Mouse (Mus musculus) embryonic fibroblast, embryonic 13.5 days (primary cell): ENCODE data around the gene Zfp821.

ENCODE experiments used
- CTCF ChIP-seq: IDR thresholded peaks from 2 replicates; pipeline ENCODE4 v1.5.1; 2011; ENCODE audit warnings: mild to moderate bottlenecking, control low read depth, low read length, moderate library complexity, borderline replicate concordance; ENCODE audit not compliant: insufficient read depth
- POLR2A ChIP-seq: IDR thresholded peaks from 2 replicates; pipeline ENCODE4 v1.6.1; 2011; ENCODE audit warnings: low read depth, mild to moderate bottlenecking, control low read depth, low read length, moderate library complexity

DNA sequence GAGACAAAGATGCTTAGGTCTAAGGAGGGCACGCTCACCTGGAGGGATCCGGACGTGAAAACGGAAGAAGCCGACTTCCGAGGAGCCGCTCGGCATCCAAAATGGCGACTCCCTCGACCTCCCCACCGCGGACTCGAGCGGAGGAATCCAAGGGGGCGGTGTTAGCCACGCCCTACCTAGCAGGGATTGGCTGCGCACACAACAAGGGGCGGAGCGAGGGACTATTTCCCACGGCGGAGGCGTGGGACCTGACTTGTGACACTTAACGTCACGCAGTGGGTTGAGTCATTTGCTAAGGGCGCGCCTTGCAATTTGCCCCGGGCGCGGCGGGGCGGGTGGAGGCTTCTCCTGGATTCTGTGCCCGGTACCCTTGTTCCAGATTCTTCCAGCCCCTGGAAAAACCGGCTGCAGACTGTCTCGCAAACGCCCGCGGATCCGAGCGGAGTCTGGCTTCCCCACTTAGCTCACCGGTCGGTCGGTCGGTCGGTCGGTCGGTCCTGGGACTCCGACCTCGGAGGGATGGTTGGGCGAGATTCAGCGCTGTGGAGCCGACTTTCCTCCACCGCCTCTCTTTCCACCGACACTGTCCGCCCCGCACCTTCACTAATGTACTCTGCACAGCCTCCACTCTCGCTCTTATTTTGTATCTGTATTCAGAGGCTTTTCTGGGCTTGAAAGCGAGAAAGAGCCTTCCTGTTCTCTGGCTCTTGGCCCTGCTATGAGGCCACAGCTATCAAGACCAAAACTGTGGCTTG is 12.0 kb upstream of the Zfp821 start, which contains the start of gene Ist1:
- TF ChIP-seq CTCF: no peak
- TF ChIP-seq POLR2A: peak; percentile 94
